Mouse (Mus musculus) brain, embryonic 14.5 days (tissue): ENCODE data around the gene Slc23a2.

Experiments
- CTCF ChIP-seq: fragments of 200-500 bp; IDR thresholded peaks from 2 replicates; pipeline ENCODE4 v1.5.1; 2012; ENCODE audit warnings: inconsistent platforms, mild to moderate bottlenecking, moderate library complexity, borderline replicate concordance; ENCODE audit not compliant: insufficient read depth, insufficient read length; ENCODE audit errors: extremely low read depth
- POLR2A ChIP-seq: fragments of 200-500 bp; IDR thresholded peaks from 2 replicates; pipeline ENCODE4 v1.6.1; 2012; ENCODE audit warnings: mild to moderate bottlenecking, inconsistent platforms, borderline replicate concordance; ENCODE audit not compliant: poor library complexity, insufficient read depth, insufficient read length, severe bottlenecking; ENCODE audit errors: extremely low read depth

GRCm38 (mm10) chr2:132030418-132031363 lies 114.2 kb downstream of the Slc23a2 start:
- no peak for TF ChIP-seq CTCF
- no peak for TF ChIP-seq POLR2A
